Mouse (Mus musculus): Measurements from ENCODE around the gene Plau.

The Plau gene

DNA sequence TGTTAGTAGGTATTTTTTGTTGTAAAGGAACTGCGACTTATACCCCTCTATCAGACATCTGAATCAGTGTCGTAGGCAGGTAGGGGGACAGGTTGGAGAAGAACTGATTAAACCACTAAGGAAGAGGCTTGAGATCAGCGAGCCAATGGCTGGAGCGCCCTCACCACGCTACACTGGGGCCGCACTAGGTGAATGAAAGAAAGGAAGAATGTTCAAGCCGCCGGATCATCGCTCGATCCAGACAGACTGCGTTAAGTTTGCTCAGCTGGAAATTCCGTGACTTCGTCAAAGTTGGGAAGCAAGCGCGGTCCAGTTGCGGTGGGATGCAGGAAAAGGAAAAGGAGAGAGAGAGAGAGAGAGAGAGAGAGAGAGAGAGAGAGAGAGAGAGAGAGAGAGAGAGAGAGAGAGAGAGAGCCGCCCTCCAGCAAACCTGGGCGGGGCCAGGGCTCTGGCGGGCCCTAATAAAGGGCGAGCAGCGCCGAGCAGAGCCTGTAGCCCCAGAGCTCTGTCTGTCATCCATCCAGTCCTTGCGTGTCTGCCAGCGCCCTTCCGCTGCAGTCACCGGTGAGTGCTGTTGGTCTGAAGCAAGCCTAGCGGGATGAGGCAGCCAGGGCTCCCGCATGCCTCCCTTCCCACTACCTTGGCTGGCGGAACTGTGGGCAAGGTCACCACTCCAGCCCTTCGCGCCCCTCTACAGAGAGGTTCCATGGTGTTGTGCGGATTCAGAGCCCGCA is at the start of gene Plau:
TSS of gene Plau (plus strand) at position 490 of the 734 bp plus-strand sequence.
- DNase-seq: peak; percentile 33

DNA sequence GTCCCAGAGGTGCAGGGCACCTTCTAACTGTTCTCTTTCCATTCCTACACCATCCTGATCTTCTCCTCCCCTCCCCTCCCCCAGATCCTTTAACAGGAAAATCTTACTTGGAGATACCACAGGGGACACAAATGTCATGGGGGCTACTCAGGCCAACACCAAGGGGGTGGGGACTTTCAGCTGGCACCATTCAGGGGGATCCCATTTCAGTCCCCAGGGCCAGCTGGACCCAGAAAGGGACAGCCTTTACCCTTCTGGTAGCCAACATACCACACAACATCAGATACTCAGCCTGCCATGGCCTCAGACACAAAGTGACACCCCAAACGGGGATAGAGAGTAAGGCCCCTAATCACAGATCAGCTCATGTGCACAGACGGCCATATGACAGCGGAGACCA is 48.3 kb upstream of the Plau start:
- DNase-seq: no peak

DNA sequence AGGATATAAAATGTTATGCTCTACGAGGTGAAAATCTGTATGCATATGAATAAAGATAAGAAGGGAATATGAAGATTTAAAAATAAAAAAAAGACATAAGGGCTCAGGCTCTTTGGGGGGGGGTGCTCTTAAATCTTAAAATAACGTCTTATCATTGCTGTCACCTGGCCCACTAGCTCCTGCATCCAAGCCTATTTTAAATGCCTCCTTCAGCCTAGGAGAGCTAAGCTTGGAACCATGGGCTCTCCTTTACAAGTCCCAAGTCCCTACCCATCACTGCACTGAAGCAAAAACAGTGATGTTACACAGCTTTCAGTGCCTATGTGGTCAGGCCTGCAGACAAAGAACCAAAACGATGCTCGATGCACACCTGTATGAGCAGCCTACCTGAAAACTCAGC is 46.9 kb upstream of the Plau start:
- no peak for DNase-seq

DNA sequence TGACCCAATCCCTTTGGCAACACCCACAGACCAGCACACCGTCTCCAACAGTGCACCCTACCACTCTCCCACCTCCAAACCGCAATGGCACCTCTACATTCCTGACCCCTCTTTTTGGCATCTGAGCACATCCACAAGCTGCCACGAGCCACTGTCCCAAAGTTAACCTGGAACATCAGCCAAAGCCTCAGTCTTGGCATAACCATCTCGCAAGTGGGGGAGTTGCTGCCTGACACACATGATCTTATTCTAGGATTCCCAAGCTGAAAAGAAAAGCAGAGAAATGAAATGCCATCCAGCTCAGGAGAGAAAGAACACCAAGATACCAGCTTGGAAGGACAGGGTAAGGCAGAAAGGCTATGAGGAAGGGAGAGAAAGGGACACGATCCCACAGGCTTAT is 46.0 kb upstream of the Plau start:
- no peak for DNase-seq

DNA sequence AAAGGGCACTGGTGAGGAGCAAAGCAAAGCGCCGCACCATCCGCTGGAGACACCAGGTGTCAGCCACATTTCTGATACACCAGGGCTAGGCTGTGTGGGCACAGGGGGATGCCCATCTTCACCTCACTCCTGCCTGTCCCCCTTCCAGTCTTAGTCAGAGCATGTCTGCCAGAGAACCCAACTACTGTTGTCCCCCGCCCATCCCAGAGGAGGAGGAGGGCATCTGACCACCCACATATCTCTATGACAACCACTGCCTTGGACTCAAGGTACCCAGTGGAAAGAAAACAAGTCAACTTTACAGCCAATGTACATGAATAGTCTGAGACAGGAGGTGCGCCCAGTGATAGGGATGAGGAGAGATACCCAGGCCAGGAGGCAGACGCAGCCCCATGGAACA is 45.5 kb upstream of the Plau start:
- DNase-seq: no peak

DNA sequence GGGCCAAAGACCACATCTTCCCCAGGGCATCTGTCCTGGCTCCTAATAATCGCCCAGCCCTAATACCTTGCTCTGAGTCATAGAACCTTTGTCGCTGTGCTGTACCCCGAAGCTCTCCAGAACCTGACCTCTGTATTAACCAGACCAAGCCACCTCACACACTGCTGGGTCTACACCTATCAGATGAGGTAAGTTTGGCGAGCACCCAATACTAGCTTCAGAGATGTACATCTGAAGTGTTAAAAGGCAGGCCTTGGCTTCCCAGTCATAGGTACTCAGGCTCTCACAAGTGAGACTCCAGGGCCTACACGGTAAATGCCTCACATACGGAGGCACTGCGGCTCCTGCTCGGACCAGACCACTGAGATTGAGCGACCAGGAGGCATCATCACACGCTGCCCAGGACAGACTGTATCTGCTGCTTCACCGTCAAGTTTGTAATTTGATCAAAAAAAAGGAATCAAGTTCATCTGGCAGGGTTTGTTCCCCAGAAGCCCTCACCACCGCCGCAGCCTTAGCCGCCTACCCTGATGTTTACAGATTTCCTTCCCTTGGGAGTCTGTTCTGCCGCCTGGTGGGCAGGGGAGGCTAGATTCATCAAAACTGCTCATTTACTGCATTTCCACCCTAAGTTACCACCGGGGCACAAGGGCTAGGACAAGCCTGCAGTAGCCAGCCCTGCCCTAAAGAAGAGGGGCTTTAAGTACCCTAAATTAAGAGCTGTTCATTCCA is 44.8 kb upstream of the Plau start:
- DNase-seq: peak; percentile 61

DNA sequence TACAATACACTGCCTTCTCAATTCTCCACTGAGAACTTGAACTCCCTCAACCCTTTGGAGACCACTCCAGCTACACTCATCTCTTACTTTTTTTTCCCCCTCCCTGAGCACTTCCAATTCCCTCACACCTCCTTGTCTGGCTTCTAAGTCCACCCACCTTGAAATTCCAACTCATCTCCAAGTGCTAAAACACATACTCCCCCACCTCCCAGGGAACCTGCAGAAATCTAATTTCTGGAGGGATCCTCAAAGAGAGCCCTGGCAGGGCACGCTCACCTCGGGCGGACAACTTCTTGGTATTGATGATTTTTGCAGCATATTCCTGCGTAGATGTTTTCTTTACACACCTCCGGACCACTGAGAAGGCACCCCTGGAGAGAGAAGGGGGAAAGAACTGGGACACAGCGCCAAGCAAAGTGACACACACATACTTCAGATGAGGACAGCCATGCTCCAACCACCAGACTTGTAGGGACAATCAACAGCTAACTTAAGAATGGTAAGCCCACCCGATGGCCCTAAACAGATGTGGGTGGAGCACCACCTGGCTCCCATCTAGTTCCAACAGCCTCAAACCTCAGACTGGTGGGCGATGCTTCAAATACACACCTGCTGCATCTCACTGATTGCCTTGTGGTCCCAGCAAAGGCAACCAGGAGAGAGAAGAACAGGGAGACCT is 44.1 kb upstream of the Plau start:
- DNase-seq: peak; percentile 45

DNA sequence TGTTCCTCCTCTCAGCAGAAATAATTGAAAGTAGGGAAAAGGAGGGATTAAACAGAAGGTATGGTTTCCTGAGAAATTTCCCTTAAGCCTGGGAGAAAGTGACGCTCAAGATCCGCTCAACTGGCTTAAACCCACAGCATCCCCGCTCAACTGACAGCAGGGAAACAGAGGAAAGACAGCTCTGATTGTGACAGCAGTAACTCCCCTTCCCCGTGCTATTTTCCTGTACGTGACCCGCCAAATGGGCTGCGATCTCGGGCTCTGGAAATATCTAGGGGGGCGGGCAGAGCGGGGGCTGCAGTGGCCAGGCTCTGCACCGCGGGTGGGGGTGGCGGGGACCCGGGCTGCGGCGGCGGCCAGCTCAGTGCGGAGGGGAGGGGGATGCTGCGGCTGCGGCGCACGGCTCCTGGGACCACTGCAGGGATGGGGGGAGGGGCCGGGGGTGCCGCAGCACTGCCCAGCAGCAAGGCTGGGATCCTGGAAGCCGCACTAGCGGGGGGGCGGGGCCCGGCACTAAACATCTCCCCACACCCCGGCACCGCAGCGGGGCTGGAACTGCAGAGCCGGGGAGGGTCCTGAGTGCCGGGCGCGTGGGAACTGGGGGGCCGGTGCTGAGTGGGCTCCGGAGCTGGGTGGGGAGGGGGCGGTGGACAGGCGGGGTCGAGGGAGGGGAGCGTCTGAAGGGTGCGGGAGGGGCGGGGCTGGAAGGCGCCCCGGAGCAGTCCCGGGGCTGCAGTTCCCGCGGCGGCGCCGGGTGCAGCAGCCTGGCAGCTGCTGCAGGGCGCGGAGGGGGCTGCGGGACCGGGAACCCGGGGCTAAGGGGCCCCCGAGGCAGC is 43.3 kb upstream of the Plau start:
- DNase-seq: peak; percentile 68

DNA sequence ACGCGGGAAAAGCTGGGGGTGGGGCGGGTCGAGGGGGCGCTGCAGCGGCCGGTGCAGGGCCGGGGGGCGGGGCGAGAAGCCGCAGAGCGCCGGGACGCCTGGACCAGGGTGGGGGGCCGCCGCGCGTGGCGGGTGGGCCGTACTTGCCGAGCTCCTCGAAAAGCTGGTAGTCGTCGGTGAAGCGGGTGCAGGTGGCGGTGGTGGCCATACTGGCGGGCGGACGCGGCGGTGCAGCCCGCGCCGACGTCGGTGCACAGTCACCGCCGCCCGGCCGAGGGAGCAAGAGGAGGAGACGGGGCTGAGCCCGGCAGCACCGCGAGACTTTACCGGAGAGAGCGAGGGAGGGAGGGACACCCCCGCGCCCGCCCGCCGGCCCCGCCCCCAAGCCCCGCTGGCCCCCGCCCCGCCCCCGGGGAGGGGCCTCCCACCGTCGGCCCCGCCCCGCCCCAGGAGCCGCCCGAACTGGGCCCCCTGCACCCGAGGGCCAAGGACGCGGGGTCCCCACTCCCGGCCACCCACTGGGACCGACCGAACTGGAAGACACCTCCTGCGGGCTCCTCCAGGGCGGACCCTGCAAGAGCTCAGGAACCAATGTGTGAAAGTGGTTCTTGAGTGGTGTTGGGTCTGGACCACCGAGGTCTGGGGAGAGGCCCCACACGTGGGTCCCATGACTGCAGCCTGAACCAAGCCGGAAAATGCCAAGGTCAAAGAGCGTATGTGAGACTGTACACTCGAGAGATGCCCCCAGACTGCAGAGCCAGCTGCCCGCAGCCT is 42.5 kb upstream of the Plau start, which contains the start of gene Camk2g:
TSS of gene Camk2g (minus strand) at position 331 of the 774 bp plus-strand sequence.
- peak; percentile 88 for DNase-seq

DNA sequence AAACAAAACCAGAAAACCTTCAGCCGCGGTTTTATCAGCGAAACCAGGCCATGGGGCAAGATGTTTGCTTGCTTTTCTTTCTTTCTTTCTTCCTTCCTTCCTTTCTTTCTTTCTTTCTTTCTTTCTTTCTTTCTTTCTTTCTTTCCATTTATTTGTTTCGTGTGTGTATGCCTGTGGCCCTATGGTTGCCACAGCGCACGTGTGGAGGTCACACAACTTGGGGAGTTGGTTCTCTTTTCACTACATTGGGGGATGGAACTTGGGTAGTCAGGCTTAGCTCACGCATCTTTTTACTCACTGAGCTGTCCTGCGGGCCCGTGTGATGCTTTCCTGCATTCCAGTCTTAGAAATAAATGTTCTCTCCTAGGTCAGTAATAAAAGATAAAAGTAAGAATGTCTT is 41.9 kb upstream of the Plau start:
- no peak for DNase-seq

DNA sequence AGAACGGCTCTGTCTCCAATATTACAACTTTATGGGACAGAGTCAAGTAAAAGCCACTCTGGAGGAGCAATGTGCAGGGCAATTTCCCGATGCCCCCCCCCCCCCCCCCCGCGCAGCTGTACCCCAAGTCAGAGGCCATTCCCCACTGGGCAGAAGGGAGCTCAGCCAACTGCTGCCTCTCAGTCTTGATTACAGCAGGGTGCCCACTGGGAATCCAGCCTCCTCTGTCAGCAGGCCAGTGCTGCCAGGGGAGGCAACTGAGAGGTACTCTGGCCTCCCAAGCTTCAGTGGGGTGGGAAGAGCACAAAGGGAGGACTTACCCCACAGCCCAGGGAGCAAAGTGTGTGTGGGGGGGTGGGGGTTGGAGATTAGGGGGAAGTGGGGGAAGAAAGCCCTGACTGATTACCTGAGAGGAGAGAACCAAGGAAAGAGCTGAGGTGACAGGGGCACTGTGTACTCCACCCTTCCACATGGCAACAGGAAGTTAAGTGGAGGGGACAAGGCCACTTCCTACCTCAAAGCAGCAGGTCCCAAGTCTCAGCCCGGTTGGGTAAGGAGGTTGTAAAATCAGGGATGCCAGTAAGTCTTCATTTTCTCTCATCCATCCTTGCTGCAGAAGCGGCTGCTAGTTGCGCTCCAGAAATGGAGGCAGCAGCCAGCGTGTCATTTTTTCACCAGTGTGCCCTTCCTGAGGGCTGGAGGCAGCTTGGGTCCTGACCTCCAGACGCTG is 40.9 kb upstream of the Plau start:
- DNase-seq: peak; percentile 24

DNA sequence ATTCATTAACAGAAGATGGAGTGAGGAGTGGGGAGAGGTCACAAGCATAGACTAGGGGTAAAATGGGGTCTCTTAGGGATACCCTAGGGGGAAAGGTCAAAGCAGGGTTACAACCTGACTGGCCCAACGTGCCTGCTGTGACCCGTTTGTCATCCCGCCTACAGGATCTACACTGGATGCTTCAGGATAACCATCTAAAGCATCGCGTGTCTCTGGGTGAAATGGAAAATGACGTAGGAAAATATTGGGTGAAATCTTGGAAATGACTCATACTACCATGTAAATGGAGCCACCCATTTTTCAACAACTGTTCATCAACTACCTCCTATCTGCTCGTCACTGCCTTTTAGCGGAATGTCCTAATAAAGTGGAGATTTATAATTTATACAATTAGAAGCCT is 40.3 kb upstream of the Plau start:
- no peak for DNase-seq

DNA sequence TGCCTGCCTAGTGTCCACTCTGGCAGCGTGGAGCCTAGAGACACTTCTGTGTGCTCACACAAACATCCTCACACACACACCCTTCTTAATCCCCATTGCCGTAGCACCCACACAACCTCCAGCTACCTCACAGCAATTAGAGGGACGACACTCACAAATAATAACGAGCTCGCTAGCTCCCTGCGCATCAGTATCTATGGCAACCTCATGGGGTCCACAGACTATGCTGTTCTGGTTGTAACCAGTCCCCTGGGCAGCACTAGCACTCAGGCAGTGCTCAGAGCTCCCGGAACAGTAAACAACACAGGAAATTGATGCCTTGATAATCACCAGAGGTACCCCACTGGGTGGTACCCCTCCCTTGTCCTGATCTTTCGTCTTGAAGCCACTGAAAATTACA is 39.8 kb upstream of the Plau start:
- no peak for DNase-seq

DNA sequence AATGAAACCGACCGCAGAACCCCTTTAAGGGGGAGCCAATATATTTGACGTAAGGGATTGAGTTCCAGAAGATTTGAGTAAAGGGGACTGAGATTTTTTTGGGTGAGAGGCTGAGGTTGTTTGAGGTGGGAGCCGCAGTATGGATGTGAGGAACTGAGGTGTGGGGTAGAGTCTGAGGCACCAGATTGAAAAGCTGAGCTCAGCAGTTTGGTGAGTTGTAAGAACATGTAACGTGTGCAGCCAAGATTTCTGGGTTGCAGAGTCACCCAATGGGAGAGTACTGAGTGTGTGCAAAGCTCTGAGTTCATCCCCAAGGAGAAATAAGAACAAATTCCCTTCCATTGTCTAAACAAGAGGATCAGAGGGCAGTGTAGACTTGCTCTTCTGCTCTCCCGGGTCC is 38.2 kb upstream of the Plau start:
- DNase-seq: no peak

DNA sequence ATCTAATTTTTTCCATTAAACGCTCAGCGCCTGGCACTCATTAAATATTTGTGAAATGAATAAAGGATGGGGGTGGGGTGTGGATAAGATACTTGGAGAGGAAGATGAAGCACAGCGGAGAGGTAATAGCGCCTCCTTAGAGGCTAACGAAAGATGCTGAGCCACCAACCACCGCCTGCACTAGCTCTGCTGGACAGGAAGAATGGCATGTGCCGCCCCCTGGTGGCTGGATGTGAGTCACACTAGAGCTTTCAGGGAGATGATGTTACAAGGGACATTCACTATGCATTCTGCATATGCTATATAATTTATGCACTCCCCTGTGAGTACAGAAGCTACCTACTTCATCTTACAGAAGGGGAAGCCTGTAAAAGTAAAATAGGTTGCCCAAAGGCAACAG is 37.7 kb upstream of the Plau start:
- DNase-seq: peak; percentile 94

DNA sequence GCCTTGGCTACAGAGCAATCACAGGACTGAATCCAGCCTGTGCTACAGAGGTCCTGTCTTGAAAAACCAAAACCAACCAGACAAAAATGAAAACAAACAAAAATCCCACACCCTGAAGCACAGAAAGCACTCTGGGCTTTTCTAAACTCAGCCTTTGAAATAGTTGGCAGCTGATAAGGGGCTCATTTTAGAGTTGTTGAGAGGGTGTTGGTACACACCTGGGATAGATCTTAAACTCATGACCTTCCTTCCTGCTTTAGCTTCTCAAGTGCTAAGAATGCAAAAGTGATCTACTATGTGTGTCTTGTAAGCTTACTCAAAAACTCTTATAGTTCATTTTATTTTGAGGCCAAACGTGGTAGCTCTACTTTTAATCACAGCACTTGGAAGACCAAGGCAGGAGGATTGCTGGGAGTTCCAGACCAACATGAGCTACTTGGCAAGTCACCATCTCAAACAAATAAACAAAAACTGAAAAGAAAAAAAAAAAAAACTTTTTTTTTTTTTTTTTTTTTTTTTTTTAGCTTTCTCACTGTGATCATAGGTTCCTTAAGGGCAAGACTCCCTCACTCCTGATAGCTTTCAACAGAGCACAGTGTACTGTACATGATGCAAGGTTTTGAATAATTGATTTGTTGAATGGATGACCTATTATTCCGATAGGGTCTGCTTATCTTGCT is 33.4 kb upstream of the Plau start:
- no peak for DNase-seq

DNA sequence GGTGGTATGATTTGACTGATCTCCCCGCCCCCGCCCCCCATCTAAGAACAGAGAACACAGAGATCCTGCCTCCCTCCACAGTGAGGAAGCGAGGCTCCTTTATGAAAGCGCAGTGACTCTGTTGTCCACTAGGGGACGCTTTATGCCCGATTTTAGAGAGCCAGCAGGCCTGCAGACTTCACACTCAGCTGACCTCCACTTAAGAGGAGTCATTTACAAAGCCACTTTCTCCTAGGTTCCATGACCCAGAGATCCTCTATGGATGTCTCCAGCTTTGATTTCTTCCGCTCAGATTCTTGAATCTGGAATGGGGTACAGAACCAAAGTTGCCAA is 32.9 kb upstream of the Plau start:
- peak; percentile 75 for DNase-seq

DNA sequence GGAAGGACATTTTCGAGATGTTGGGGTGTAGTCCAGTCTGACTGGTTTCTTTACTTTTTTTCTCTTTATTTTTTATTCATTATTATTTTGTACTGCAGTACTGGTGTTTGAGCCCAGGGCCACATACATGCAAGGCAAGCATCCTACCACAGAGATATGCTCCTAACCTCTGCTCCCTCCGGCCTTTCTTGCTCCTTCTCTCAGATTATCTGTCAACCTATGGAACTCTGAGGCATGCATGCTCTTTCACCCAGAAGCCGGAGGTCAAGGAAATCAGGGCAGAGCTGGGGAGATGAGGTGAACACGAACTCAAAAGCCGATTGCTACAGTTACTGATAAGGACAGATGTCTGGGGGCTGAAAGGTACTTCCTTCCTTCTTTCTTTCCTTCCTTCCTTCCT is 32.0 kb upstream of the Plau start:
- DNase-seq: no peak

DNA sequence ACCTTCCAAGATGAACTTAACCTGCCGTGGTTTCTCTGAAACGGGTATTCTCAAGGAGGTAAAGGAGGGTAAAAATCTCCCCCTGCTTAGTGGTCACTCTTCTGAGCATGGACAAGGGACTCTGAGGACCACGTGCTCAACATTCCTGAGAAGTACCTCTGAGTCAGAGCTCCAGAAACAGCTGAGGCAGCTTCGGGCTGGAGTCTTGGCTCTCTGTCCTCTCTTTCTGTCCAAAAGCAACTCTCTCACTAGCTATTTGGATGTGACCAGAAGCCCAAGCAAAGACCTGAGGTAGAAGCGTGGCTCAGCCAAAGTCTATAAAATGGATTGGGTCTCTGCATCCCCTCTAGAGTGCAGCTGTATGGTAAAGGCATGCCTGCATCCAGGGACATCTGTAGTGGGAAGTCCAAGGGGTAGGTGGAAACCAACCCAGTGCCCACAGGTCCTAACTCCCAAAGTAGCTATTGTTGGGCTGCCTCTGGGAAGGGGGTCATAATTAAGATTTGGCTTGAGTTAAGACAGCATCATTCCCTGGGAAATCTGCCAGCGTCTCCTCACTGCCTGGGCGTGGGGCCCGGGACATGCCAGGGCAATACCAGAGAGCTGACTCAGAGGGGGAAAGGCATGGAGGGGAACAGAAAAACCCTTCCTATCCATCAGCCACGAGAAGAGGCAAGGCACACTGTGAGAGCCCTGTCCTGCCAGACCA is 31.3 kb upstream of the Plau start:
- DNase-seq: no peak

DNA sequence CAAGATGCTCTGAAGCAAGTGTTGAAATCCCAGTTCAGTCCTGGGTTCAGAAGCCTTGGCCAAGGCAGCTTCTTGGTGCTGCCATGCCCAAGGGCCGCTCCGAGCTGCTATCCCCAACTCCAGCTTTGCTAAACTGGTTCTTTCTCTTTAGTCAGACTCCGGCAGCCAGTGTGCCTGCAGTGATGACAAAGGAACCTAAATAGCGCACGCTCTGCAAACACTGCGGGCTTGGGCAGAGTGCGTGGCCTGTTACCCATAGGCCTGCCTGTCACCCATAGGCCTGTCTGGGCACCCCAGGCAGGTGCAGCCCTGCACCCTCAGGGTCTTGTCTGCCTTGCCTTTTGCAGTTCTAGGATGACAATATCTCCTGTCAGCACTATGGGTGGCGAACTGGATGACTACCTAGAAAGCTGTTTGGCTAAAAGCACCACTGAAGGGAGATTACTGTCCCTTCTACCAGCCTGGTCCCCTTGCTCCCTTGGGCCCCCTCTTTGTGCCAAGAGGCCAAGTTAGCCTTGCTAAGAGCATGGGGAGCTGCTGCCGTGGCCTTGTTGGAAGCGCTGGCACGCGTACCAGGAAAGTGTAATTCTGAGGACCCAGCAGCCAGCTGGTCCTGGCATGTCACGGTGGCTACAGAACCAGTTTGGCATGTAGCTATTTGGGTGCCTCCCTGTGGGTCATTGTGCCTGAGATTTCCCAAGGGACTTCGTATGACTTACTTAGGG is 30.2 kb upstream of the Plau start:
- DNase-seq: no peak
